Mouse (Mus musculus): ENCODE measurements around the gene Pi16.

DNA sequence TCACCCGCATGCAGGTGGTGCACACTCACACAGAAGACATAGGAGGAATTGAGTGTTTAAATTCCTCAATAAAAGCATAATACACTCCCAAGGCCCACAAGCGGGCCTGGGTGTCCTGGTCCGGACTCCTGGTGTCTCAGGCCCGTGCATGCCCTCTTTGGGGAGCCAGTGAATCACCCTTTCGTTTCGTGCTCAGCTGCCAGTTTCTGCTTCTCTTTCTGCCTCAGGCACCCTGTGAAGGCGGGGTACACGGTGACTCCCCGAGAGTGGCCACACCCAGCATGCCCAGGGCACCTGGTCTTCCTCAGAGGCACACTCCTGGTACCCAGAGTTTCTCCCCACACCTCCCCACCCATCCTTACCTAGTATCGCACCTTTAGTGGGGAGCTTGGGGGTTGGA, 58.4 kb downstream of the Pi16 start:
- TF ChIP-seq CTCF (IDR thresholded peaks at IDR 0.05; ENCODE audit: extremely low read depth, insufficient read depth, insufficient read length, insufficient replicate concordance): no peak
- TF ChIP-seq POLR2A (IDR thresholded peaks at IDR 0.05; ENCODE audit: low read depth, low read length): no peak
